Mouse (Mus musculus) kidney, adult 2 months (tissue): ENCODE results near the gene Lmbrd1. TPM values are rescaled to one million over a fixed set of nuclear protein-coding genes. Genes with fewer than 3 reads are reported as not detected.

Experiments used
- DNase-seq: peaks from one replicate; pipeline ENCODE4 v3.0.0; 2021
- H3K27ac ChIP-seq: fragments of 200-500 bp; 2 replicates; pipeline ENCODE4 v1.5.1; 2012; ENCODE audit warnings: low read depth, low read length, control low read depth, inconsistent platforms; ENCODE audit not compliant: insufficient read depth
- H3K27me3 ChIP-seq: fragments of 200-500 bp; replicated peaks from 2 replicates; pipeline ENCODE4 v1.6.1; 2012; ENCODE audit warnings: mild to moderate bottlenecking, moderate library complexity, low read length, inconsistent platforms; ENCODE audit not compliant: control insufficient read depth, insufficient read depth
- H3K36me3 ChIP-seq: fragments of 200-500 bp; 2 replicates; pipeline ENCODE4 v1.6.1; 2012; ENCODE audit warnings: mild to moderate bottlenecking, moderate library complexity, low read length, inconsistent platforms; ENCODE audit not compliant: control insufficient read depth, insufficient read depth
- H3K4me1 ChIP-seq: fragments of 200-500 bp; 2 replicates; pipeline ENCODE4 v1.6.1; 2011; ENCODE audit warnings: low read length; ENCODE audit not compliant: control insufficient read depth, insufficient read depth
- H3K4me3 ChIP-seq: fragments of 200-500 bp; 2 replicates; pipeline ENCODE4 v1.5.1; 2011; ENCODE audit warnings: mild to moderate bottlenecking, low read depth, low read length, control low read depth; ENCODE audit not compliant: insufficient read depth
- CTCF ChIP-seq: fragments of 200-500 bp; conservative IDR thresholded peaks from 2 replicates; pipeline ENCODE4 v1.5.1; 2011; ENCODE audit warnings: low read depth, mild to moderate bottlenecking, control low read depth, low read length, moderate library complexity, mixed read lengths; ENCODE audit not compliant: insufficient read depth, insufficient read length
- POLR2A ChIP-seq: fragments of 200-500 bp; IDR thresholded peaks from one replicate; pipeline ENCODE4 v1.6.1; 2011; ENCODE audit warnings: low read depth, low read length, control low read depth
- WGBS: fragments of 180-500 bp; shearing (Covaris S2); methylation state at CpG from one replicate; pipeline ENCODE4 v1.1.7; 2018; 5-methylcytosine and 5-hydroxymethylcytosine counted together
- polyA plus RNA-seq: library from polyadenylated mRNA; depleted of rRNA; stranded (reverse); fragments of >200 nt; gene quantifications from 2 replicates; pipeline ENCODE4 v1.2.3, GENCODE M21; 2012

Gene Lmbrd1
- polyA plus RNA-seq, 1 experiment, result 39.6 TPM

DNA sequence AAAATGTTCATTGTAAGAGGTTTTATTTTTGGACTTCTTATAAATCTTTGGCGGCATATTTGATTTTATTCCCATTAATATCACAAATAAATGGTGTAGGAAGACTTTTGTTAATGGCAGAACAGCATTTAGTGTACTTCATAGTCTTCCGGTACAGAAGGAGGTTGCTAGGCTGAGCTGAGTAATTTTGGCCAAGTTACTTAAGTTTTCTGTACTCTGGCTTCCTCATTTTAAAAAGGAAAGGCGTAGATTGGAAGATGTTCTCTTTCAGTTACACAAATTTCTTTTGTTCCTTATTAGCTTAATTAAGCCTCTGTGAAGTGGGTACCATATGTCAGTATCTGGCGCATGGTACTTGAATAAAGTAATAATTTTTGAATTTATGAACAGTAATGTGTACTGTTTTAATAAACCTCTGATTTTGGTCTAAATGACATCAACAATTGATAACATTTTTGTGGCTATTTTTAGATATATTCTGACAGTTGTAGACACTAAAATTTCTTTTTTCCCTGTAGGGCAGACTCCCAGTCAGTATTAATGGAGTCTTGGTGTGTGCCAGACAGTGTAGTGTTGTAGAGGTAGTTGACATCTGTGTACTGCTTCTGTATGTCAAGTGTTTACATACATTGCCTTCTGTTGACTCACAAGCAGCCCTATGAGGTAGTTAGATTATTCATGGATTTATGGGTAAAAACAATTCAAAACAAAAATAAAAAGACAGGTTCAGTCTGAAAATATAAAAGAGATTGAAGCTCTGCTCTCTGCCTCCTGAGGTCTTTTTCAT is 8.0 kb downstream of the Lmbrd1 start:
- Histone ChIP-seq H3K36me3 (no peaks in the 10 kb centered on the region; the same call in 1 of the 2 replicates), H3K27me3 (no peaks in the 10 kb centered on the region), H3K27ac (no peak overlapping the region), H3K4me3 (no peak overlapping the region), H3K4me1 (peaks cover 9% of the 10 kb centered on the region; the same call in 1 of the 2 replicates)
- 92% methylated on average over 4 of the region's 4 CpGs for WGBS
- TF ChIP-seq POLR2A (no peak), CTCF (no peak)
- DNase-seq, result no peak

DNA sequence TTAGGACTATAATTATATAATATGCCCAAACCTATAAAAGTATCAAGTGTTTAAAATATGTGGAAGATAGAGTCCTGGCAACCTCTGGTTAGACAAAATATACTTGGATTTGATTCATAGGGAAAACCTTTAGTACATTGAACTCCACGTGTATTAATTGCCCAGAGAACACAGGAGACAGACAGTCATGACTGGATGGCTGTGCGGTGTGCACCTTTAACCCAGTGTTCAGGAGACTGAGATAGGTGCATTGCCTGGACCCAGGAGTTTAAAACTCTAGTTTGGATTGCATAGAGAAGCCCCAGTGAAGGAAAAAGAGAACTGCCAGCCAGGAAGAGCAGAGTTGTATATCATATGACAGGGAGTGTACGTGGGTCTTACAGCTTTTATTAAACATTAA is 19.2 kb downstream of the Lmbrd1 start:
- no peak overlapping the region for H3K4me3 ChIP-seq
- no peak for DNase-seq
- TF ChIP-seq CTCF (no peak), POLR2A (no peak)
- H3K36me3 ChIP-seq, result no peaks in the 10 kb centered on the region; the same call in 1 of the 2 replicates
- peaks cover 13% of the 10 kb centered on the region; the same call in 1 of the 2 replicates for H3K4me1 ChIP-seq
- no peak overlapping the region for H3K27ac ChIP-seq
- WGBS, result 55% methylated on average over 3 of the region's 3 CpGs
- H3K27me3 ChIP-seq, result no peaks in the 10 kb centered on the region

- peaks cover 13% of the 10 kb centered on the region; the same call in 1 of the 2 replicates for H3K4me1 ChIP-seq
- no peak for TF ChIP-seq POLR2A
- H3K36me3 ChIP-seq, result no peaks in the 10 kb centered on the region; the same call in 1 of the 2 replicates
- 50% methylated on average over 9 of the region's 9 CpGs for WGBS
- no peak for DNase-seq
- no peaks in the 10 kb centered on the region for H3K27me3 ChIP-seq
- no peak overlapping the region for H3K27ac ChIP-seq
- H3K4me3 ChIP-seq, result no peak overlapping the region
Measured at GRCm38 (mm10) chr1:24698146-24698880, 19.9 kb downstream of the Lmbrd1 start.

DNA sequence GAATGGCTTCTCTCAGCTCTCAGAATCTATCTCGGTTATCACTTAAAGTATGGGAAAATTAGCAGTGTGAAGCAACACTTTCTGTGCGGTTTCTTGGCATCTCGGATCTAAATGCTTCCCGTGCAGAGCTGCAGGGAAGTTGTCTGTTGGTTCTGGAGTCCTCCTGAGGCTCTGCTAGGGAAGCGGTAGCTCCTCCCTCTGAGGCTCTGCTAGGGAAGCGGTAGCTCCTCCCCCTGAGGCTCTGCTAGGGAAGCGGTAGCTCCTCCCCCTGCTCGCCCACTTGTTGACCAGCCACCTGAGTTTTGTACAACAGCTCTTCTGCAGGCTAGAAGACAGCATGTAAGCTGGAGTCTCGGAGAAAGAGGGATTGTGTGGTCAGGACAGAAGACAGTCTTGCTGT is 20.9 kb downstream of the Lmbrd1 start:
- WGBS, result 32% methylated on average over 9 of the region's 9 CpGs
- DNase-seq, result peak; percentile 52

GRCm38 (mm10) chr1:24700241-24700640 is 21.8 kb downstream of the Lmbrd1 start:
- Histone ChIP-seq H3K27ac (no peak overlapping the region), H3K4me3 (no peak overlapping the region), H3K27me3 (no peaks in the 10 kb centered on the region), H3K36me3 (no peaks in the 10 kb centered on the region), H3K4me1 (peaks cover 13% of the 10 kb centered on the region; the same call in 1 of the 2 replicates)
- DNase-seq, result peak; percentile 72
- no peak for TF ChIP-seq POLR2A
- no peak for TF ChIP-seq CTCF
- 53% methylated on average over 5 of the region's 5 CpGs for WGBS

More for the DNA sequence above, 20.9 kb downstream of the Lmbrd1 start:
- TF ChIP-seq POLR2A (no peak), CTCF (no peak)
- H3K4me1 ChIP-seq, result peaks cover 13% of the 10 kb centered on the region; the same call in 1 of the 2 replicates
- no peaks in the 10 kb centered on the region for H3K27me3 ChIP-seq
- H3K27ac ChIP-seq, result no peak overlapping the region
- no peaks in the 10 kb centered on the region; the same call in 1 of the 2 replicates for H3K36me3 ChIP-seq
- no peak overlapping the region for H3K4me3 ChIP-seq

GRCm38 (mm10) chr1:24703821-24704220 is 25.4 kb downstream of the Lmbrd1 start:
- no peaks in the 10 kb centered on the region for H3K27me3 ChIP-seq
- WGBS, result 82% methylated on average over 6 of the region's 6 CpGs
- H3K27ac ChIP-seq, result no peak overlapping the region
- no peak for DNase-seq
- no peak for TF ChIP-seq CTCF
- no peak for TF ChIP-seq POLR2A
- H3K36me3 ChIP-seq, result no peaks in the 10 kb centered on the region
- no peak overlapping the region for H3K4me3 ChIP-seq
- peaks cover 5% of the 10 kb centered on the region; the same call in 1 of the 2 replicates for H3K4me1 ChIP-seq

DNA sequence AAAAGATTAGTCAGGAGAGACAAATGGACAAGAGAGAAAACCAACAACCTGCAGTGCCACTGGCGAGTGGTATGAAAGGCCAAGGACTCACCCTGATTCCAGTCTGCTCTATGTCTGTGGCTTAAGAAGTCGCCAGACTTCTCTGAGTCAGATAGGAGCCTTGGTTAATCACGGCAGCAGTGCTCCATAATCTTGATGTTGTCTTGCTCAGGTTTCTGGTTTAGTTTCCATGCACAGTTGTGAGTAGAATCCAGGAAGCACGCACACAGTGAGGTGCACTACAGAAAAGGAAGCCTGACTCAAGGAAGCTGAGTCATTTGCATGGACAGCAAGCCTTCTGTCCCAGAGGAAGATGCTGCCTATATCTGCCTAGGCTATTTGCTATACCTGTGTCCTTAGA is 37.9 kb downstream of the Lmbrd1 start:
- no peak for DNase-seq
- Histone ChIP-seq H3K36me3 (peaks cover 8% of the 10 kb centered on the region), H3K27ac (no peak overlapping the region), H3K27me3 (no peaks in the 10 kb centered on the region), H3K4me3 (no peak overlapping the region), H3K4me1 (no peaks in the 10 kb centered on the region)
- TF ChIP-seq CTCF (no peak), POLR2A (no peak)
- 96% methylated on average over 4 of the region's 4 CpGs for WGBS
